Mouse (Mus musculus) MEL (cell line): ENCODE measurements at regions not wholly inside any gene's neighbourhood (a gene's known extent, or its start where the extent isn't known, plus 50 kb on each side); places are given as distances from the start of the nearest gene placed in this dataset.

Experiments
- DNase-seq: peaks from one replicate; pipeline ENCODE4 v3.0.0; 2011; ENCODE audit warnings: low read depth, low spot score
- H3K27ac ChIP-seq: 2 replicates; pipeline ENCODE4 v1.5.1; 2012; ENCODE audit warnings: low read depth, mild to moderate bottlenecking, control low read depth, low read length, moderate library complexity; ENCODE audit not compliant: control insufficient read depth
- H3K27me3 ChIP-seq, 2 experiments: fragments of 150-350 bp in 1 of 2; sonication (generic) in 1 of 2; 2 replicates each; pipeline ENCODE4 v1.6.1; 2012; ENCODE audit warnings: low read length in 2 of 2, mild to moderate bottlenecking in 2 of 2, improper control_type of control experiment in 1 of 2, moderate library complexity in 1 of 2; ENCODE audit not compliant: insufficient read depth in 2 of 2, control insufficient read depth in 1 of 2
- H3K36me3 ChIP-seq, 2 experiments: 2 replicates each; pipeline ENCODE4 v1.6.1; 2012 to 2014; ENCODE audit warnings: low read length in 2 of 2, improper control_type of control experiment in 1 of 2, inconsistent platforms in 1 of 2, mild to moderate bottlenecking in 1 of 2; ENCODE audit not compliant: insufficient read depth in 2 of 2, control insufficient read depth in 1 of 2
- H3K4me1 ChIP-seq, 2 experiments: fragments of 150-350 bp in 1 of 2; sonication (generic) in 1 of 2; 2 replicates each; pipeline ENCODE4 v1.6.1; 2012; ENCODE audit warnings: low read length in 2 of 2, improper control_type of control experiment in 1 of 2, mild to moderate bottlenecking in 1 of 2; ENCODE audit not compliant: insufficient read depth in 2 of 2, control insufficient read depth in 1 of 2
- H3K4me3 ChIP-seq, 2 experiments: fragments of 150-350 bp in 1 of 2; sonication (generic) in 1 of 2; 2 replicates each; pipeline ENCODE4 v1.5.1; 2012; ENCODE audit warnings: low read depth in 2 of 2, low read length in 2 of 2, mild to moderate bottlenecking in 2 of 2, moderate library complexity in 2 of 2, control low read depth in 1 of 2, improper control_type of control experiment in 1 of 2; ENCODE audit not compliant: control insufficient read depth in 1 of 2, insufficient read depth in 1 of 2
- H3K79me2 ChIP-seq: 2 replicates; pipeline ENCODE4 v1.6.1; 2012; ENCODE audit warnings: mild to moderate bottlenecking, low read length, moderate library complexity; ENCODE audit not compliant: control insufficient read depth, poor library complexity, insufficient read depth
- H3K9ac ChIP-seq: 2 replicates; pipeline ENCODE4 v1.6.1; 2012; ENCODE audit warnings: low read depth, mild to moderate bottlenecking, control low read depth, low read length, moderate library complexity; ENCODE audit not compliant: control insufficient read depth, poor library complexity, severe bottlenecking
- H3K9me3 ChIP-seq: fragments of 150-350 bp; sonication (generic); replicated peaks from 2 replicates; pipeline ENCODE4 v1.6.1; 2012; ENCODE audit warnings: mild to moderate bottlenecking, low read length, improper control_type of control experiment, moderate library complexity; ENCODE audit not compliant: insufficient read depth
- BHLHE40 ChIP-seq: IDR thresholded peaks from 2 replicates; pipeline ENCODE4 v1.6.1; 2012; ENCODE audit warnings: low read depth, mild to moderate bottlenecking, inconsistent platforms, low read length, improper control_type of control experiment, borderline replicate concordance
- CHD2 ChIP-seq: IDR thresholded peaks from 2 replicates; pipeline ENCODE4 v1.6.1; 2011; ENCODE audit warnings: low read length, improper control_type of control experiment
- ETS1 ChIP-seq: IDR thresholded peaks from 2 replicates; pipeline ENCODE4 v1.6.1; 2012; ENCODE audit warnings: low read depth, mild to moderate bottlenecking, inconsistent platforms, low read length, improper control_type of control experiment, moderate library complexity
- GABPA ChIP-seq: IDR thresholded peaks from 2 replicates; pipeline ENCODE4 v1.6.1; 2012; ENCODE audit warnings: low read depth, mild to moderate bottlenecking, inconsistent platforms, low read length, improper control_type of control experiment, moderate library complexity
- MAFK ChIP-seq: IDR thresholded peaks from 2 replicates; pipeline ENCODE4 v1.6.1; 2011; ENCODE audit warnings: low read depth, mild to moderate bottlenecking, low read length, improper control_type of control experiment, borderline replicate concordance
- MAZ ChIP-seq: IDR thresholded peaks from 2 replicates; pipeline ENCODE4 v1.6.1; 2012; ENCODE audit warnings: low read depth, mild to moderate bottlenecking, inconsistent platforms, low read length, improper control_type of control experiment
- NELFE ChIP-seq: IDR thresholded peaks from 2 replicates; pipeline ENCODE4 v1.6.1; 2011; ENCODE audit warnings: low read depth, low read length, improper control_type of control experiment
- SMC3 ChIP-seq: IDR thresholded peaks from 2 replicates; pipeline ENCODE4 v1.6.1; 2011; ENCODE audit warnings: low read depth, low read length, improper control_type of control experiment
- TBP ChIP-seq: IDR thresholded peaks from 2 replicates; pipeline ENCODE4 v1.8.0; 2011; ENCODE audit warnings: low read depth, low read length, improper control_type of control experiment
- USF2 ChIP-seq, 2 experiments: IDR thresholded peaks; 2 replicates each; pipeline ENCODE4 v1.6.1; 2011 to 2012; ENCODE audit warnings: improper control_type of control experiment in 2 of 2, low read length in 2 of 2, borderline replicate concordance in 1 of 2, inconsistent platforms in 1 of 2, low read depth in 1 of 2, mild to moderate bottlenecking in 1 of 2; ENCODE audit not compliant: insufficient read depth in 1 of 2

DNA sequence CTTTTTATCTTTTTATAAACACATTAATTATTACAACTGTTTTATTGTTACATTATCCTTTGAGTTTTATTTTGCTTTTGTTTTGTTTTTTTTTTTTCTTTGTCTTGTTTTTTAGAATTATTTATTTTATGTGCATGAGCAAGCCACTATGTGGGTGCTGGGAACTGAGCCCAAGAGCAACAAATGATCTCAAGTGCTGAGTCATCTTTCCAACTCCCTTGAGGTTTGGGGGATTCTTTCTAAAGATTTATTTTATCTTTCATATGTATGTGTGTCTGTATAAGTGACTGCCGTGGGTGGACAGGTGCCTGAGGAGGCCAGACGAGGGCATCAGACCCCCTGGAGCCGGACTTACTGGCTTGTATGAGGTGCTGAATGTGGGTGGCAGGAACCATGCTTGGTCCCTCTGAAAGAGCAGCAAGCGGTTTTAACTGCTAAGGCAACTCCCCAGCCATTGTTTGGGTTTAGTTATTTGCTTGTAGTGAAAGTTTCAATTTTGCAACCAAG lies 244.9 kb upstream of the Jmjd1c start:
- no peak for TF ChIP-seq GABPA
- TF ChIP-seq NELFE: no peak
- TF ChIP-seq CHD2: no peak
- TF ChIP-seq MAFK: no peak
- no peak for TF ChIP-seq TBP
- TF ChIP-seq USF2 (IDR thresholded peaks at IDR 0.05; ENCODE audit: borderline replicate concordance in 1 of 2, insufficient read depth in 1 of 2, low read depth in 1 of 2, low read length in 2 of 2): no peak
- no peak overlapping the region for H3K4me3 ChIP-seq
- no peaks in the 10 kb centered on the region for H3K79me2 ChIP-seq
- peaks cover 0 to 5% of the 10 kb centered on the region in 2 experiments; a peak in 2 of 4 replicates for H3K4me1 ChIP-seq
- no peaks in the 10 kb centered on the region for H3K9me3 ChIP-seq
- no peak overlapping the region for H3K27ac ChIP-seq
- no peak overlapping the region for H3K9ac ChIP-seq
- H3K27me3 ChIP-seq: no peaks in the 10 kb centered on the region
- H3K36me3 ChIP-seq: peaks cover 0 to 2% of the 10 kb centered on the region in 2 experiments; a peak in 1 of 4 replicates
- peak; percentile 12 for DNase-seq

DNA sequence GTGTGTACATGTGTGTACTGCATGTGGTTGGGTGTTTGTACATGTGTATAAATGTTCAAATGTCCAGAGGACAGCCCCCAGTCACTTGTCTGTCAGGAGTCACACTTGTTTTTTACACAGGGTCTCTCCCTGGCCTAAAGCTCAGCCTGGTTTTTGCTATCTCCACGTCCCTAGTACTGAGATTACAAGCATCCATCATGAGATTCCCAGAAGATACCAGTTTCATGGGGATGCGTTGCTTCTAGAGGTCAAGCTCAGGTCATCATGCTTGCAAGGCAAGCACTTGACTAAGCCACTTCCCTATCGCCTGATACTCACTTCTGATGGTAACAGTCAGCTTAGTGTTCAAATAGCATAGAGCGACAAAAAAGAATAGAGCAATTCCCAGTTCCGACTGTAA lies 244.1 kb upstream of the Jmjd1c start:
- H3K27me3 ChIP-seq: no peaks in the 10 kb centered on the region
- H3K4me3 ChIP-seq: no peak overlapping the region
- TF ChIP-seq BHLHE40 (no peak), SMC3 (no peak)
- peaks cover 0 to 5% of the 10 kb centered on the region in 2 experiments; a peak in 2 of 4 replicates for H3K4me1 ChIP-seq
- H3K27ac ChIP-seq: no peak overlapping the region
- H3K79me2 ChIP-seq: no peaks in the 10 kb centered on the region
- H3K9me3 ChIP-seq: no peaks in the 10 kb centered on the region
- peaks cover 0 to 2% of the 10 kb centered on the region in 2 experiments; a peak in 1 of 4 replicates for H3K36me3 ChIP-seq
- no peak overlapping the region for H3K9ac ChIP-seq
- DNase-seq: no peak

DNA sequence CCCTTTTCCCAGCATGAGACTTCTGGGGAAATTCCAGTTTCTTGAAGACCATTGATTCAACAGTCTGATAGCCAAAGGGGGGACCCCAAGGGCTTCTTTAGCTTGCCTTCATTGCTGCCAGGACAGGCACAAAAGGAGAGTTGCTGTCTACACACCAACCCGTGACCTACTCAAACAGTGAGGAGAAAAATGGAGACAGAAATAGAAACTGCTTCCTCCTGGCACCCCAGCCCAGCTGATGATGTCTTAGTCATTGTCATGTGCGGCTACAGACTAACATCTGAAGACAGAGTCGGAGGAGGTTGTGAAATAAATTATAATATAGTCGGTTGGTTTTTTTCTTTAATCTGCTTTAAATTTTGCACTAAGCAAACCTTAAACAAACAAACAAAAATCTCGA lies 243.2 kb upstream of the Jmjd1c start:
- Histone ChIP-seq H3K27me3 (no peaks in the 10 kb centered on the region), H3K36me3 (peaks cover 0 to 2% of the 10 kb centered on the region in 2 experiments; a peak in 1 of 4 replicates), H3K4me1 (peaks cover 0 to 5% of the 10 kb centered on the region in 2 experiments; a peak in 2 of 4 replicates), H3K79me2 (no peaks in the 10 kb centered on the region), H3K9me3 (no peaks in the 10 kb centered on the region)
- no peak for TF ChIP-seq MAZ
- peak; percentile 66 for TF ChIP-seq ETS1
- TF ChIP-seq, all 39 proteins: peak for 1
- Histone ChIP-seq H3K4me3 (peak overlapping the region; percentile 41 to 46; a peak in 3 of 4 replicates), H3K27ac (no peak overlapping the region), H3K9ac (no peak overlapping the region)
- DNase-seq: peak; percentile 59
